Mouse (Mus musculus) kidney, adult 18-20 months (tissue): ENCODE measurements around the gene Muc5b.
"Not testable (repeated sequence)": the region's sequence is repeated elsewhere in the genome, so short reads cannot be mapped to it uniquely, and the experiment has no call there.

Experiments used
- DNase-seq: peaks from one replicate; pipeline ENCODE4 v3.0.0; 2021

Gene Muc5b

GRCm38 (mm10) chr7:141838779-141839178, at the start of gene Muc5b:
TSS of gene Muc5b (plus strand) at chr7:141839070.
- no peak for DNase-seq

GRCm38 (mm10) chr7:141794251-141794650, 44.6 kb upstream of the Muc5b start:
- DNase-seq = no peak

GRCm38 (mm10) chr7:141803206-141803605, 35.7 kb upstream of the Muc5b start:
- no peak for DNase-seq

GRCm38 (mm10) chr7:141805384-141805783, 33.5 kb upstream of the Muc5b start:
- DNase-seq = no peak

GRCm38 (mm10) chr7:141807823-141808222, 31.0 kb upstream of the Muc5b start:
- DNase-seq = not testable (repeated sequence)

- DNase-seq = not testable (repeated sequence)
Measured at GRCm38 (mm10) chr7:141809933-141810332, 28.9 kb upstream of the Muc5b start.

GRCm38 (mm10) chr7:141813321-141813720, 25.5 kb upstream of the Muc5b start:
- DNase-seq = no peak

GRCm38 (mm10) chr7:141815361-141815760, 23.5 kb upstream of the Muc5b start:
- no peak for DNase-seq

GRCm38 (mm10) chr7:141817355-141818075, 21.4 kb upstream of the Muc5b start:
- DNase-seq = peak; percentile 47

- peak; percentile 5 for DNase-seq
Measured at GRCm38 (mm10) chr7:141818267-141818666, 20.6 kb upstream of the Muc5b start.

GRCm38 (mm10) chr7:141822582-141823261, 16.1 kb upstream of the Muc5b start:
- DNase-seq = no peak

- DNase-seq = no peak
Measured at GRCm38 (mm10) chr7:141823699-141824098, 15.2 kb upstream of the Muc5b start.

- no peak for DNase-seq
Measured at GRCm38 (mm10) chr7:141824398-141824797, 14.5 kb upstream of the Muc5b start.

- DNase-seq = no peak
Measured at GRCm38 (mm10) chr7:141835941-141836340, 2.9 kb upstream of the Muc5b start.

GRCm38 (mm10) chr7:141836423-141836822, 2.4 kb upstream of the Muc5b start:
- DNase-seq = no peak

- DNase-seq = peak; percentile 8
Measured at GRCm38 (mm10) chr7:141840354-141840753, 1.5 kb downstream of the Muc5b start.

GRCm38 (mm10) chr7:141861046-141861445, 22.2 kb downstream of the Muc5b start:
- no peak for DNase-seq

- DNase-seq = no peak
Measured at GRCm38 (mm10) chr7:141869644-141870043, 30.8 kb downstream of the Muc5b start.

- no peak for DNase-seq
Measured at GRCm38 (mm10) chr7:141870553-141870952, 31.7 kb downstream of the Muc5b start.

GRCm38 (mm10) chr7:141874891-141875290, 36.0 kb downstream of the Muc5b start:
- no peak for DNase-seq

GRCm38 (mm10) chr7:141878813-141879212, 39.9 kb downstream of the Muc5b start:
- DNase-seq = no peak

- DNase-seq = no peak
Measured at GRCm38 (mm10) chr7:141892151-141892550, 53.3 kb downstream of the Muc5b start.

GRCm38 (mm10) chr7:141901825-141902224, 63.0 kb downstream of the Muc5b start:
- no peak for DNase-seq

- peak; percentile 99 for DNase-seq
Measured at GRCm38 (mm10) chr7:141902269-141902729, 63.4 kb downstream of the Muc5b start.
